Mouse (Mus musculus): ENCODE results near the gene Krtap19-1.

Krtap19-1 gene

GRCm38 (mm10) chr16:88869311-88869710 is at the start of gene Krtap19-1:
TSS of gene Krtap19-1 (minus strand) at chr16:88869411.
- CTCF ChIA-PET, result no interaction called here

GRCm38 (mm10) chr16:88896357-88896756 is 27.1 kb upstream of the Krtap19-1 start, which contains the start of gene Krtap19-5:
TSS of gene Krtap19-5 (minus strand) at chr16:88896457.
- POLR2A ChIA-PET, result no interaction called here
- CTCF ChIA-PET, result no interaction called here

More at GRCm38 (mm10) chr16:88869311-88869710, at the start of gene Krtap19-1:
- POLR2A ChIA-PET, result no interaction called here

GRCm38 (mm10) chr16:88886870-88887269 is 17.7 kb upstream of the Krtap19-1 start:
- POLR2A ChIA-PET, result no interaction called here
- CTCF ChIA-PET, result no interaction called here

- CTCF ChIA-PET, result no interaction called here
- POLR2A ChIA-PET, result no interaction called here
Measured at GRCm38 (mm10) chr16:88884989-88885388, 15.8 kb upstream of the Krtap19-1 start, which contains the start of gene Krtap19-4. TSS of gene Krtap19-4 (minus strand) at chr16:88885089.

- ChIA-PET POLR2A (no interaction called here), CTCF (no interaction called here)
Measured at GRCm38 (mm10) chr16:88877938-88878337, 8.7 kb upstream of the Krtap19-1 start, which contains the start of gene Krtap19-3. TSS of gene Krtap19-3 (minus strand) at chr16:88878038.

- POLR2A ChIA-PET, result no interaction called here
- CTCF ChIA-PET, result no interaction called here
Measured at GRCm38 (mm10) chr16:88874169-88874568, 5.0 kb upstream of the Krtap19-1 start, which contains the start of gene Krtap19-2. TSS of gene Krtap19-2 (minus strand) at chr16:88874269.

- CTCF ChIA-PET, result no interaction called here
Measured at GRCm38 (mm10) chr16:88864887-88865407, 4.3 kb downstream of the Krtap19-1 start.

GRCm38 (mm10) chr16:88851450-88851849 is 17.8 kb downstream of the Krtap19-1 start:
- ChIA-PET POLR2A (interaction anchor here in 1 of 4 experiments (0.7 kb wide), 1 partner anchor 579 kb away, joined by 4 read pairs; no protein-coding TSS in a partner anchor), CTCF (no interaction called here)

More at GRCm38 (mm10) chr16:88864887-88865407, 4.3 kb downstream of the Krtap19-1 start:
- POLR2A ChIA-PET, result no interaction called here

GRCm38 (mm10) chr16:88848558-88848957 is 20.7 kb downstream of the Krtap19-1 start:
- ChIA-PET CTCF (no interaction called here), POLR2A (interaction anchor here in 1 of 4 experiments (0.7 kb wide), 1 partner anchor 22 kb away, joined by 3 read pairs; the partner anchor contains the start of gene Krtap14)

- ChIA-PET CTCF (no interaction called here), POLR2A (no interaction called here)
Measured at GRCm38 (mm10) chr16:88847363-88847762, 21.8 kb downstream of the Krtap19-1 start.

GRCm38 (mm10) chr16:88826978-88827377 is 42.2 kb downstream of the Krtap19-1 start:
- CTCF ChIA-PET, result no interaction called here
- POLR2A ChIA-PET, result no interaction called here

GRCm38 (mm10) chr16:88826095-88826652 is 43.0 kb downstream of the Krtap19-1 start, which contains the start of gene Krtap14:
TSS of gene Krtap14 (minus strand) at chr16:88826145.
- CTCF ChIA-PET, result no interaction called here
- POLR2A ChIA-PET, result interaction anchor here in 1 of 4 experiments (0.6 kb wide), 1 partner anchor 22 kb away, joined by 3 read pairs; no protein-coding TSS in a partner anchor

- CTCF ChIA-PET, result no interaction called here
- POLR2A ChIA-PET, result no interaction called here
Measured at GRCm38 (mm10) chr16:88823736-88824135, 45.5 kb downstream of the Krtap19-1 start.

GRCm38 (mm10) chr16:88820066-88820465 is 49.1 kb downstream of the Krtap19-1 start, which contains the start of gene Krtap15:
TSS of gene Krtap15 (plus strand) at chr16:88820215.
- POLR2A ChIA-PET, result interaction anchor here in 1 of 4 experiments (0.6 kb wide), 1 partner anchor 928 kb away, joined by 3 read pairs; no protein-coding TSS in a partner anchor
- CTCF ChIA-PET, result no interaction called here
